Mouse (Mus musculus) neural tube, embryonic 11.5 days (tissue): Measurements from ENCODE around the gene 2310009B15Rik. TPM values are rescaled to one million over a fixed set of nuclear protein-coding genes. Genes with fewer than 3 reads are reported as not detected.

Source experiments
- ATAC-seq: fragments of 200-750 bp; cut with Nextera tagmentation; 2 replicates; pipeline ENCODE4 v1.8.0; 2017; ENCODE audit warnings: moderate number of reproducible peaks, mild to moderate bottlenecking, moderate TSS enrichment, moderate library complexity; ENCODE audit not compliant: insufficient read depth, low FRiP score, low TSS enrichment
- DNase-seq: peaks from one replicate; pipeline ENCODE4 v3.0.0-alpha.2; 2015; ENCODE audit warnings: low spot score
- H3K27ac ChIP-seq: fragments of 300-500 bp; sonication (generic); 2 replicates; pipeline ENCODE4 v1.5.1; 2014; ENCODE audit warnings: low read depth, mild to moderate bottlenecking, low read length
- H3K27me3 ChIP-seq: fragments of 300-500 bp; sonication (generic); 2 replicates; pipeline ENCODE4 v1.6.1; 2014; ENCODE audit warnings: mild to moderate bottlenecking, low read length, mixed read lengths; ENCODE audit not compliant: control insufficient read depth, insufficient read depth
- H3K36me3 ChIP-seq: fragments of 300-500 bp; sonication (generic); 2 replicates; pipeline ENCODE4 v1.6.1; 2014; ENCODE audit warnings: mild to moderate bottlenecking, low read length, moderate library complexity, mixed read lengths; ENCODE audit not compliant: control insufficient read depth, insufficient read depth
- H3K4me1 ChIP-seq: fragments of 300-500 bp; sonication (generic); 2 replicates; pipeline ENCODE4 v1.6.1; 2014; ENCODE audit warnings: low read length, mixed read lengths; ENCODE audit not compliant: control insufficient read depth, insufficient read depth
- H3K4me2 ChIP-seq: fragments of 300-500 bp; sonication (generic); 2 replicates; pipeline ENCODE4 v1.6.1; 2014; ENCODE audit warnings: low read depth, mild to moderate bottlenecking, moderate library complexity
- H3K4me3 ChIP-seq: fragments of 300-500 bp; sonication (generic); 2 replicates; pipeline ENCODE4 v1.5.1; 2014; ENCODE audit warnings: low read depth, low read length
- H3K9ac ChIP-seq: fragments of 300-500 bp; sonication (generic); 2 replicates; pipeline ENCODE4 v1.6.1; 2014; ENCODE audit warnings: mild to moderate bottlenecking, low read length
- H3K9me3 ChIP-seq: fragments of 300-500 bp; sonication (generic); 2 replicates; pipeline ENCODE4 v1.6.1; 2016; ENCODE audit warnings: low read length; ENCODE audit not compliant: control insufficient read depth
- WGBS: fragments of 180-500 bp; shearing (Covaris S2); extraction: QIAGEN DNeasy Blood & Tissue Kit; methylation state at CpG from one replicate; pipeline ENCODE4 v1.1.7; 2014; 5-methylcytosine and 5-hydroxymethylcytosine counted together
- polyA plus RNA-seq: library from polyadenylated mRNA; unstranded; fragments of >200 nt; fragmentation: Nextera tagmentation; extraction: Ambion mirVana; gene quantifications from 2 replicates; pipeline ENCODE4 v1.2.1, GENCODE M21; 2014

Gene 2310009B15Rik
- polyA plus RNA-seq, 1 experiment from 2014 or later: 37.4 TPM

- H3K9me3 ChIP-seq: no peaks in the 10 kb centered on the region
- H3K4me3 ChIP-seq: no peak overlapping the region
- H3K27ac ChIP-seq: no peak overlapping the region
- 5% methylated on average over 27 of the region's 27 CpGs for WGBS
- no peak overlapping the region for H3K9ac ChIP-seq
- no peak for ATAC-seq
- peaks cover 66% of the 10 kb centered on the region for H3K27me3 ChIP-seq
- H3K4me2 ChIP-seq: peak overlapping the region; percentile 28
- no peaks in the 10 kb centered on the region for H3K36me3 ChIP-seq
- peak; percentile 51 for DNase-seq
- peaks cover 14% of the 10 kb centered on the region for H3K4me1 ChIP-seq
Observed at GRCm38 (mm10) chr1:138837786-138838743, 18.6 kb downstream of the 2310009B15Rik start.

- WGBS: 4% methylated on average over 3 of the region's 3 CpGs
- no peak overlapping the region for H3K4me2 ChIP-seq
- no peak for DNase-seq
- no peaks in the 10 kb centered on the region for H3K9me3 ChIP-seq
- H3K27ac ChIP-seq: no peak overlapping the region
- H3K36me3 ChIP-seq: no peaks in the 10 kb centered on the region
- no peak overlapping the region for H3K4me3 ChIP-seq
- peaks cover 61% of the 10 kb centered on the region for H3K27me3 ChIP-seq
- ATAC-seq: no peak
- H3K9ac ChIP-seq: no peak overlapping the region
- H3K4me1 ChIP-seq: no peaks in the 10 kb centered on the region
Observed at GRCm38 (mm10) chr1:138835355-138835900, 21.2 kb downstream of the 2310009B15Rik start.

GRCm38 (mm10) chr1:138831309-138831708, 25.3 kb downstream of the 2310009B15Rik start:
- Histone ChIP-seq H3K4me3 (peak overlapping the region; percentile 16; the same call in 1 of the 2 replicates), H3K27ac (no peak overlapping the region), H3K27me3 (peaks cover 22% of the 10 kb centered on the region), H3K36me3 (no peaks in the 10 kb centered on the region), H3K4me2 (peak overlapping the region; percentile 41), H3K9me3 (no peaks in the 10 kb centered on the region), H3K4me1 (no peaks in the 10 kb centered on the region), H3K9ac (no peak overlapping the region)
- DNase-seq: peak; percentile 67
- ATAC-seq: peak; percentile 77
- under 1% methylated on average over 16 of the region's 16 CpGs for WGBS

- Histone ChIP-seq H3K4me2 (no peak overlapping the region), H3K27ac (no peak overlapping the region), H3K36me3 (no peaks in the 10 kb centered on the region), H3K9ac (no peak overlapping the region), H3K27me3 (peaks cover 2% of the 10 kb centered on the region; the same call in 1 of the 2 replicates), H3K4me1 (no peaks in the 10 kb centered on the region), H3K9me3 (no peaks in the 10 kb centered on the region), H3K4me3 (no peak overlapping the region)
- 68% methylated on average over 6 of the region's 6 CpGs for WGBS
- DNase-seq: no peak
- no peak for ATAC-seq
Observed at GRCm38 (mm10) chr1:138826841-138827240, 29.8 kb downstream of the 2310009B15Rik start.

GRCm38 (mm10) chr1:138822985-138823322, 33.7 kb downstream of the 2310009B15Rik start:
- H3K4me2 ChIP-seq: no peak overlapping the region
- no peak overlapping the region for H3K9ac ChIP-seq
- 89% methylated on average over 1 of the region's 1 CpGs for WGBS
- H3K4me1 ChIP-seq: no peaks in the 10 kb centered on the region
- H3K36me3 ChIP-seq: no peaks in the 10 kb centered on the region
- ATAC-seq: no peak
- no peak overlapping the region for H3K4me3 ChIP-seq
- no peaks in the 10 kb centered on the region for H3K27me3 ChIP-seq
- no peak overlapping the region for H3K27ac ChIP-seq
- no peak for DNase-seq
- H3K9me3 ChIP-seq: no peaks in the 10 kb centered on the region

GRCm38 (mm10) chr1:138822255-138822984, 34.2 kb downstream of the 2310009B15Rik start:
- Histone ChIP-seq H3K27me3 (no peaks in the 10 kb centered on the region), H3K4me2 (no peak overlapping the region), H3K36me3 (no peaks in the 10 kb centered on the region), H3K4me3 (no peak overlapping the region), H3K9ac (no peak overlapping the region), H3K27ac (no peak overlapping the region), H3K9me3 (no peaks in the 10 kb centered on the region), H3K4me1 (no peaks in the 10 kb centered on the region)
- DNase-seq: no peak
- no peak for ATAC-seq
- 88% methylated on average over 7 of the region's 7 CpGs for WGBS

Other genes starting within 250 kb of the 2310009B15Rik start
- 23.4 and 24.2 TPM in 2 replicates for gene Nek7, start 236.7 kb downstream of the 2310009B15Rik start, polyA plus RNA-seq
- gene Lhx9, start 8.3 kb downstream of the 2310009B15Rik start, polyA plus RNA-seq: 10.6 and 11.4 TPM in 2 replicates
- gene Dennd1b, start 106.6 kb upstream of the 2310009B15Rik start, polyA plus RNA-seq: 10.6 and 12.7 TPM in 2 replicates